Mouse (Mus musculus): ENCODE data around the gene Mphosph8. TPM values are rescaled to one million over a fixed set of nuclear protein-coding genes. Genes with fewer than 3 reads are reported as not detected.

Gene Mphosph8
- polyA plus RNA-seq (2014; fragmentation: Nextera tagmentation; extraction: Ambion mirVana) = 25.3 and 28.2 TPM in 2 replicates

- ATAC-seq (ENCODE audit: low read depth) (peak; percentile 100), DNase-seq (ENCODE audit: low spot score) (peak; percentile 99)
- H3K27ac ChIP-seq (replicated peaks; ENCODE audit: low read depth, low read length) = peak within 1 kb of the TSS; percentile 92
- no peaks in the 10 kb centered on the region for H3K27me3 ChIP-seq (replicated peaks; ENCODE audit: control insufficient read depth, insufficient read depth, low read length)
- H3K4me2 ChIP-seq (ENCODE audit: low read depth, low read length) = peak within 1 kb of the TSS; percentile 81
- peaks cover 14% of the 10 kb centered on the region for H3K36me3 ChIP-seq (ENCODE audit: control insufficient read depth, insufficient read depth, low read length)
- H3K9ac ChIP-seq (ENCODE audit: low read depth, low read length) = peak within 1 kb of the TSS; percentile 91
- H3K4me1 ChIP-seq (ENCODE audit: control insufficient read depth, insufficient read depth, low read length) = peaks cover 15% of the 10 kb centered on the region
- under 1% methylated on average over 65 of the region's 70 CpGs for WGBS
- peak within 1 kb of the TSS; percentile 93 for H3K4me3 ChIP-seq (ENCODE audit: low read depth, low read length)
- H3K9me3 ChIP-seq (ENCODE audit: control insufficient read depth, low read length) = no peaks in the 10 kb centered on the region
These were observed at the start of gene Mphosph8 for GRCm38 (mm10) chr14:56667969-56668802. Gene Mphosph8, plus strand, starts transcription at chr14:56668248.

DNA sequence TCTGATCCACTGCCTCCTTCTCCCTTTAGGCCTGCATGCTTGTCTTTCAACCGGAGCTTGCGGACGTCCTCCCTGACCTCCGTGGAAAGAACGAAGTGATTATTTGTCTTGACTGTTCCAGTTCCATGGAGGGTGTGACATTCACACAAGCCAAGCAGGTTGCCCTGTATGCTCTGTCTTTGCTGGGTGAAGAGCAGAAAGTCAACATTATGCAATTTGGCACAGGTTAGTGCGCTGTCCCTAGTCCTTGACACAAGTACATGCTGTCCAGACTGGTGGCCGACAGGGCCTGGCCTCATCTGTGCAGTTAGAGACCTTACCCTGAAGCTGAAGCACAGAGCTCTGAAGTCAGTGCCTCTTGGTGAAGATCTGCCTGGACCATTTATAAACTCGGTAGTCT lies 47.6 kb upstream of the Mphosph8 start:
- no peak overlapping the region for H3K9ac ChIP-seq (ENCODE audit: low read depth, low read length)
- H3K36me3 ChIP-seq (ENCODE audit: control insufficient read depth, insufficient read depth, low read length) = no peaks in the 10 kb centered on the region
- H3K9me3 ChIP-seq (ENCODE audit: control insufficient read depth, low read length) = no peaks in the 10 kb centered on the region
- no peak for ATAC-seq (ENCODE audit: low read depth)
- H3K4me3 ChIP-seq (ENCODE audit: low read depth, low read length) = no peak overlapping the region
- H3K27me3 ChIP-seq (replicated peaks; ENCODE audit: control insufficient read depth, insufficient read depth, low read length) = no peaks in the 10 kb centered on the region
- no peaks in the 10 kb centered on the region for H3K4me1 ChIP-seq (ENCODE audit: control insufficient read depth, insufficient read depth, low read length)
- 80% methylated on average over 8 of the region's 8 CpGs for WGBS
- H3K27ac ChIP-seq (replicated peaks; ENCODE audit: low read depth, low read length) = no peak overlapping the region
- H3K4me2 ChIP-seq (ENCODE audit: low read depth, low read length) = no peak overlapping the region
- DNase-seq (ENCODE audit: low spot score) = no peak

DNA sequence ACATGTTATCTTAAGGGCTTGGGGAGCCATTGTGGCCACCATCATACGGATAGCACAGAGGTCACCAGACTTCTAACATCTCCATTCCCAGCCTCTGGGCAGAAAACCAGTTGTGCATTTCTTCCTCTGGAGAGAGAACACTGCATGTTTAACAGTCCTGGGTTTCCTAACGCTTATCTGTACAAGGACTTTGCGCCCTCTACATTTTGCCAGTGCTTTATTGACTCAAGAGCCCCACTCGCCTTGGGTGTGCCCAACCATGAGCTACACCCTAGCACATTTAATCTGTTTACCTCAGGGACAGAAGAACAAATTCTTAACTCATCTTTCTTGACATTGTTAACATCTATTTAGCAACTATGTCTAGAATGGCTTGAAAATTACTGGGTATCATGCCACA lies 41.8 kb upstream of the Mphosph8 start:
- Histone ChIP-seq H3K9ac (ENCODE audit: low read depth, low read length) (no peak overlapping the region), H3K4me1 (ENCODE audit: control insufficient read depth, insufficient read depth, low read length) (no peaks in the 10 kb centered on the region), H3K27ac (replicated peaks; ENCODE audit: low read depth, low read length) (no peak overlapping the region), H3K27me3 (replicated peaks; ENCODE audit: control insufficient read depth, insufficient read depth, low read length) (no peaks in the 10 kb centered on the region), H3K36me3 (ENCODE audit: control insufficient read depth, insufficient read depth, low read length) (no peaks in the 10 kb centered on the region), H3K4me2 (ENCODE audit: low read depth, low read length) (no peak overlapping the region), H3K4me3 (ENCODE audit: low read depth, low read length) (no peak overlapping the region), H3K9me3 (ENCODE audit: control insufficient read depth, low read length) (no peaks in the 10 kb centered on the region)
- 83% methylated on average over 4 of the region's 4 CpGs for WGBS
- DNase-seq (ENCODE audit: low spot score) (no peak), ATAC-seq (ENCODE audit: low read depth) (no peak)

GRCm38 (mm10) chr14:56628336-56628735 lies 39.7 kb upstream of the Mphosph8 start:
- no peak for ATAC-seq (ENCODE audit: low read depth)

GRCm38 (mm10) chr14:56631109-56631508 lies 36.9 kb upstream of the Mphosph8 start:
- H3K4me3 ChIP-seq (ENCODE audit: low read depth, low read length) = no peak overlapping the region

More at GRCm38 (mm10) chr14:56628336-56628735, 39.7 kb upstream of the Mphosph8 start:
- Histone ChIP-seq H3K4me1 (ENCODE audit: control insufficient read depth, insufficient read depth, low read length) (no peaks in the 10 kb centered on the region), H3K36me3 (ENCODE audit: control insufficient read depth, insufficient read depth, low read length) (no peaks in the 10 kb centered on the region), H3K27ac (replicated peaks; ENCODE audit: low read depth, low read length) (no peak overlapping the region), H3K27me3 (replicated peaks; ENCODE audit: control insufficient read depth, insufficient read depth, low read length) (no peaks in the 10 kb centered on the region), H3K9me3 (ENCODE audit: control insufficient read depth, low read length) (no peaks in the 10 kb centered on the region), H3K9ac (ENCODE audit: low read depth, low read length) (no peak overlapping the region), H3K4me2 (ENCODE audit: low read depth, low read length) (no peak overlapping the region), H3K4me3 (ENCODE audit: low read depth, low read length) (no peak overlapping the region)
- 88% methylated on average over 3 of the region's 3 CpGs for WGBS
- DNase-seq (ENCODE audit: low spot score) = no peak

DNA sequence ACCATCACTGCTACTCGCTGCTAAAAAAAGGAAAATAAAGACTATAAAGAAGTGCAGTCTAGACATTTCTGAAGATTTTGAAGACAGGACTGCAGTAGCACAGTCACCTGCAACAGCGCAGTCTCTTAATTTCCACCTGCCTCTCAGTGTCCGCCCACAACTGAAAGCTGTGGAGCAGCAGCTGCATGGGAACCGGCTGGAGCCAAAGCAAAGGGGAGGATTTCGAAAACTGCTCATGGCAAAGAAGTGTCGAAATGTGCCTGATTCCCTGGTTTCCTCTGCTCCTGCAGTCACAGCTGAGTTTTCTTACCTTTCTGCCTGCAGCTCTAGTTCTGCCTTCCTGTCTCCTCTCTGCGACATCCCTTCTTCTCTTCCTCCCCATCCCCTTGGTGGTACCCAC lies 20.8 kb upstream of the Mphosph8 start:
- ATAC-seq (ENCODE audit: low read depth) (no peak), DNase-seq (ENCODE audit: low spot score) (no peak)
- Histone ChIP-seq H3K27ac (replicated peaks; ENCODE audit: low read depth, low read length) (no peak overlapping the region), H3K4me2 (ENCODE audit: low read depth, low read length) (no peak overlapping the region), H3K36me3 (ENCODE audit: control insufficient read depth, insufficient read depth, low read length) (no peaks in the 10 kb centered on the region), H3K4me1 (ENCODE audit: control insufficient read depth, insufficient read depth, low read length) (no peaks in the 10 kb centered on the region), H3K9me3 (ENCODE audit: control insufficient read depth, low read length) (peaks cover under 1% of the 10 kb centered on the region; the same call in 1 of the 2 replicates), H3K27me3 (replicated peaks; ENCODE audit: control insufficient read depth, insufficient read depth, low read length) (no peaks in the 10 kb centered on the region), H3K9ac (ENCODE audit: low read depth, low read length) (no peak overlapping the region), H3K4me3 (ENCODE audit: low read depth, low read length) (no peak overlapping the region)
- WGBS = 52% methylated on average over 7 of the region's 7 CpGs

More at GRCm38 (mm10) chr14:56631109-56631508, 36.9 kb upstream of the Mphosph8 start:
- Histone ChIP-seq H3K9me3 (ENCODE audit: control insufficient read depth, low read length) (no peaks in the 10 kb centered on the region), H3K36me3 (ENCODE audit: control insufficient read depth, insufficient read depth, low read length) (no peaks in the 10 kb centered on the region), H3K4me1 (ENCODE audit: control insufficient read depth, insufficient read depth, low read length) (no peaks in the 10 kb centered on the region), H3K9ac (ENCODE audit: low read depth, low read length) (no peak overlapping the region), H3K27ac (replicated peaks; ENCODE audit: low read depth, low read length) (no peak overlapping the region), H3K27me3 (replicated peaks; ENCODE audit: control insufficient read depth, insufficient read depth, low read length) (no peaks in the 10 kb centered on the region), H3K4me2 (ENCODE audit: low read depth, low read length) (no peak overlapping the region)
- ATAC-seq (ENCODE audit: low read depth) = no peak
- no peak for DNase-seq (ENCODE audit: low spot score)
- WGBS = 94% methylated on average over 2 of the region's 2 CpGs

- Histone ChIP-seq H3K4me2 (ENCODE audit: low read depth, low read length) (no peak overlapping the region), H3K9ac (ENCODE audit: low read depth, low read length) (no peak overlapping the region), H3K36me3 (ENCODE audit: control insufficient read depth, insufficient read depth, low read length) (no peaks in the 10 kb centered on the region)
These were observed 18.6 kb upstream of the Mphosph8 start for GRCm38 (mm10) chr14:56649448-56649847.

GRCm38 (mm10) chr14:56665651-56666050 lies 2.4 kb upstream of the Mphosph8 start:
- H3K36me3 ChIP-seq (ENCODE audit: control insufficient read depth, insufficient read depth, low read length) = no peaks in the 10 kb centered on the region
- no peak for DNase-seq (ENCODE audit: low spot score)
- no peaks in the 10 kb centered on the region for H3K27me3 ChIP-seq (replicated peaks; ENCODE audit: control insufficient read depth, insufficient read depth, low read length)
- no peaks in the 10 kb centered on the region for H3K9me3 ChIP-seq (ENCODE audit: control insufficient read depth, low read length)
- H3K27ac ChIP-seq (replicated peaks; ENCODE audit: low read depth, low read length) = no peak overlapping the region
- no peak for ATAC-seq (ENCODE audit: low read depth)
- H3K4me1 ChIP-seq (ENCODE audit: control insufficient read depth, insufficient read depth, low read length) = peaks cover 15% of the 10 kb centered on the region
- H3K9ac ChIP-seq (ENCODE audit: low read depth, low read length) = no peak overlapping the region
- no peak overlapping the region for H3K4me3 ChIP-seq (ENCODE audit: low read depth, low read length)
- 71% methylated on average over 5 of the region's 5 CpGs for WGBS
- no peak overlapping the region for H3K4me2 ChIP-seq (ENCODE audit: low read depth, low read length)

More at GRCm38 (mm10) chr14:56649448-56649847, 18.6 kb upstream of the Mphosph8 start:
- Histone ChIP-seq H3K9me3 (ENCODE audit: control insufficient read depth, low read length) (peaks cover 14% of the 10 kb centered on the region), H3K4me1 (ENCODE audit: control insufficient read depth, insufficient read depth, low read length) (no peaks in the 10 kb centered on the region), H3K27me3 (replicated peaks; ENCODE audit: control insufficient read depth, insufficient read depth, low read length) (no peaks in the 10 kb centered on the region), H3K27ac (replicated peaks; ENCODE audit: low read depth, low read length) (no peak overlapping the region), H3K4me3 (ENCODE audit: low read depth, low read length) (no peak overlapping the region)
- DNase-seq (ENCODE audit: low spot score) = no peak
- ATAC-seq (ENCODE audit: low read depth) = no peak

GRCm38 (mm10) chr14:56666909-56667308 lies 1.1 kb upstream of the Mphosph8 start:
- H3K9me3 ChIP-seq (ENCODE audit: control insufficient read depth, low read length) = no peaks in the 10 kb centered on the region
- H3K4me1 ChIP-seq (ENCODE audit: control insufficient read depth, insufficient read depth, low read length) = peaks cover 15% of the 10 kb centered on the region
- ATAC-seq (ENCODE audit: low read depth) (no peak), DNase-seq (ENCODE audit: low spot score) (no peak)
- H3K4me3 ChIP-seq (ENCODE audit: low read depth, low read length) = no peak overlapping the region
- H3K27ac ChIP-seq (replicated peaks; ENCODE audit: low read depth, low read length) = no peak overlapping the region
- no peak overlapping the region for H3K4me2 ChIP-seq (ENCODE audit: low read depth, low read length)
- H3K9ac ChIP-seq (ENCODE audit: low read depth, low read length) = no peak overlapping the region
- WGBS = 83% methylated on average over 3 of the region's 3 CpGs
- H3K36me3 ChIP-seq (ENCODE audit: control insufficient read depth, insufficient read depth, low read length) = peaks cover 3% of the 10 kb centered on the region; the same call in 1 of the 2 replicates
- H3K27me3 ChIP-seq (replicated peaks; ENCODE audit: control insufficient read depth, insufficient read depth, low read length) = no peaks in the 10 kb centered on the region

Data from embryonic facial prominence, embryonic 14.5 days (tissue).